Mouse (Mus musculus): ENCODE measurements around the gene Lman2.

Lman2 gene

GRCm38 (mm10) chr13:55371007-55371681 is 8.6 kb upstream of the Lman2 start:
- DNase-seq (ENCODE audit: low read depth, low spot score): no peak

GRCm38 (mm10) chr13:55370234-55370633 is 7.7 kb upstream of the Lman2 start:
- no peak for DNase-seq (ENCODE audit: low read depth, low spot score)

- DNase-seq (ENCODE audit: low read depth, low spot score): no peak
Measured at GRCm38 (mm10) chr13:55369531-55370114, 7.0 kb upstream of the Lman2 start, which contains the start of gene Rgs14. Gene Rgs14 (plus strand): TSS chr13:55369732.

GRCm38 (mm10) chr13:55368401-55368800 is 5.8 kb upstream of the Lman2 start:
- no peak for DNase-seq (ENCODE audit: low read depth, low spot score)

GRCm38 (mm10) chr13:55361974-55362452 is 570 bp downstream of the Lman2 start:
- DNase-seq (ENCODE audit: low read depth, low spot score): no peak

GRCm38 (mm10) chr13:55361145-55361544 is 1.4 kb downstream of the Lman2 start:
- DNase-seq (ENCODE audit: low read depth, low spot score): no peak

- no peak for DNase-seq (ENCODE audit: low read depth, low spot score)
Measured at GRCm38 (mm10) chr13:55346745-55347144, 15.8 kb downstream of the Lman2 start.

GRCm38 (mm10) chr13:55344286-55344685 is 18.3 kb downstream of the Lman2 start:
- DNase-seq (ENCODE audit: low read depth, low spot score): no peak

GRCm38 (mm10) chr13:55342469-55342868 is 20.1 kb downstream of the Lman2 start:
- DNase-seq (ENCODE audit: low read depth, low spot score): no peak

GRCm38 (mm10) chr13:55339259-55339658 is 23.3 kb downstream of the Lman2 start:
- DNase-seq (ENCODE audit: low read depth, low spot score): no peak

GRCm38 (mm10) chr13:55338131-55339054 is 24.2 kb downstream of the Lman2 start:
- no peak for DNase-seq (ENCODE audit: low read depth, low spot score)

GRCm38 (mm10) chr13:55337341-55337975 is 25.1 kb downstream of the Lman2 start:
- DNase-seq (ENCODE audit: low read depth, low spot score): no peak

- no peak for DNase-seq (ENCODE audit: low read depth, low spot score)
Measured at GRCm38 (mm10) chr13:55335701-55336100, 26.9 kb downstream of the Lman2 start.

GRCm38 (mm10) chr13:55332331-55332730 is 30.3 kb downstream of the Lman2 start:
- no peak for DNase-seq (ENCODE audit: low read depth, low spot score)

- no peak for DNase-seq (ENCODE audit: low read depth, low spot score)
Measured at GRCm38 (mm10) chr13:55330567-55331400, 31.8 kb downstream of the Lman2 start.

GRCm38 (mm10) chr13:55329683-55330566 is 32.7 kb downstream of the Lman2 start, which contains the start of gene Mxd3:
Gene Mxd3 (minus strand): TSS chr13:55329823.
- no peak for DNase-seq (ENCODE audit: low read depth, low spot score)

GRCm38 (mm10) chr13:55329109-55329682 is 33.4 kb downstream of the Lman2 start:
- no peak for DNase-seq (ENCODE audit: low read depth, low spot score)

GRCm38 (mm10) chr13:55328641-55329040 is 33.9 kb downstream of the Lman2 start:
- no peak for DNase-seq (ENCODE audit: low read depth, low spot score)

GRCm38 (mm10) chr13:55328171-55328570 is 34.4 kb downstream of the Lman2 start:
- no peak for DNase-seq (ENCODE audit: low read depth, low spot score)
